Mouse (Mus musculus) hindbrain, embryonic 13.5 days (tissue): ENCODE measurements around the gene Ctnnd2. TPM values are rescaled to one million over a fixed set of nuclear protein-coding genes. Genes with fewer than 3 reads are reported as not detected.

ENCODE experiments used
- ATAC-seq: fragments of 200-750 bp; cut with Nextera tagmentation; 2 replicates; pipeline ENCODE4 v1.8.0; 2017; ENCODE audit warnings: moderate TSS enrichment; ENCODE audit not compliant: low FRiP score
- H3K27ac ChIP-seq: fragments of 300-500 bp; sonication (generic); 2 replicates; pipeline ENCODE4 v1.5.1; 2015; ENCODE audit warnings: inconsistent platforms, mild to moderate bottlenecking, moderate library complexity
- H3K27me3 ChIP-seq: fragments of 300-500 bp; sonication (generic); 2 replicates; pipeline ENCODE4 v1.6.1; 2015; ENCODE audit warnings: mild to moderate bottlenecking, inconsistent platforms
- H3K36me3 ChIP-seq: fragments of 300-500 bp; sonication (generic); 2 replicates; pipeline ENCODE4 v1.6.1; 2015; ENCODE audit warnings: mild to moderate bottlenecking, inconsistent platforms
- H3K4me1 ChIP-seq: fragments of 300-500 bp; sonication (generic); replicated peaks from 2 replicates; pipeline ENCODE4 v1.6.1; 2015; ENCODE audit warnings: inconsistent platforms
- H3K4me2 ChIP-seq: fragments of 300-500 bp; sonication (generic); 2 replicates; pipeline ENCODE4 v1.6.1; 2015; ENCODE audit warnings: inconsistent platforms, mild to moderate bottlenecking, moderate library complexity
- H3K4me3 ChIP-seq: fragments of 300-500 bp; sonication (generic); 2 replicates; pipeline ENCODE4 v1.5.1; 2015; ENCODE audit warnings: mild to moderate bottlenecking, inconsistent platforms
- H3K9ac ChIP-seq: fragments of 300-500 bp; sonication (generic); 2 replicates; pipeline ENCODE4 v1.6.1; 2015; ENCODE audit warnings: mild to moderate bottlenecking, inconsistent platforms
- H3K9me3 ChIP-seq: fragments of 300-500 bp; sonication (generic); 2 replicates; pipeline ENCODE4 v1.6.1; 2016; ENCODE audit warnings: inconsistent platforms
- WGBS: fragments of 180-500 bp; shearing (Covaris S2); methylation state at CpG from one replicate; pipeline ENCODE4 v1.1.7; 2015; 5-methylcytosine and 5-hydroxymethylcytosine counted together
- polyA plus RNA-seq: library from polyadenylated mRNA; unstranded; fragments of >200 nt; fragmentation: Nextera tagmentation; extraction: Ambion mirVana; gene quantifications from 2 replicates; pipeline ENCODE4 v1.2.1, GENCODE M21; 2015

Ctnnd2 gene
- polyA plus RNA-seq, 1 experiment from 2014 or later: 59.6 TPM

GRCm38 (mm10) chr15:30364491-30364890 lies 192.1 kb downstream of the Ctnnd2 start:
- Histone ChIP-seq H3K27me3 (no peaks in the 10 kb centered on the region), H3K27ac (no peak overlapping the region), H3K4me1 (0 out of 2 replicates have a peak, but pooled peaks cover 3% of the 10 kb centered on the region), H3K9me3 (no peaks in the 10 kb centered on the region), H3K36me3 (no peaks in the 10 kb centered on the region), H3K4me2 (no peak overlapping the region), H3K4me3 (no peak overlapping the region), H3K9ac (no peak overlapping the region)
- 89% methylated on average over 1 of the region's 1 CpGs for WGBS
- no peak for ATAC-seq

GRCm38 (mm10) chr15:30369997-30370396 lies 197.6 kb downstream of the Ctnnd2 start:
- Histone ChIP-seq H3K27ac (no peak overlapping the region), H3K4me3 (no peak overlapping the region), H3K9me3 (no peaks in the 10 kb centered on the region), H3K4me1 (peaks cover 9% of the 10 kb centered on the region; the same call in 1 of the 2 replicates), H3K4me2 (no peak overlapping the region), H3K36me3 (no peaks in the 10 kb centered on the region), H3K27me3 (no peaks in the 10 kb centered on the region), H3K9ac (no peak overlapping the region)
- ATAC-seq: no peak
- 65% methylated on average over 7 of the region's 7 CpGs for WGBS

GRCm38 (mm10) chr15:30371151-30371550 lies 198.8 kb downstream of the Ctnnd2 start:
- Histone ChIP-seq H3K27ac (no peak overlapping the region), H3K9me3 (no peaks in the 10 kb centered on the region), H3K36me3 (no peaks in the 10 kb centered on the region), H3K9ac (no peak overlapping the region), H3K4me1 (peaks cover 9% of the 10 kb centered on the region; the same call in 1 of the 2 replicates), H3K4me3 (no peak overlapping the region), H3K27me3 (no peaks in the 10 kb centered on the region), H3K4me2 (no peak overlapping the region)
- ATAC-seq: no peak
- 80% methylated on average over 2 of the region's 2 CpGs for WGBS

GRCm38 (mm10) chr15:30373654-30374215 lies 201.3 kb downstream of the Ctnnd2 start:
- peak overlapping the region; percentile 37; the same call in 1 of the 2 replicates for H3K27ac ChIP-seq
- H3K27me3 ChIP-seq: no peaks in the 10 kb centered on the region
- H3K4me1 ChIP-seq: peaks cover 9% of the 10 kb centered on the region; the same call in 1 of the 2 replicates
- ATAC-seq: no peak
- H3K9me3 ChIP-seq: no peaks in the 10 kb centered on the region
- H3K9ac ChIP-seq: no peak overlapping the region
- H3K4me2 ChIP-seq: no peak overlapping the region
- H3K36me3 ChIP-seq: no peaks in the 10 kb centered on the region
- WGBS: 85% methylated on average over 6 of the region's 6 CpGs
- no peak overlapping the region for H3K4me3 ChIP-seq

- Histone ChIP-seq H3K4me2 (no peak overlapping the region), H3K9me3 (no peaks in the 10 kb centered on the region), H3K9ac (no peak overlapping the region), H3K4me1 (peaks cover 9% of the 10 kb centered on the region; the same call in 1 of the 2 replicates), H3K27me3 (no peaks in the 10 kb centered on the region), H3K27ac (no peak overlapping the region), H3K4me3 (no peak overlapping the region), H3K36me3 (no peaks in the 10 kb centered on the region)
- WGBS: 86% methylated on average over 5 of the region's 5 CpGs
- no peak for ATAC-seq
Measured at GRCm38 (mm10) chr15:30374907-30375306, 202.5 kb downstream of the Ctnnd2 start.

- Histone ChIP-seq H3K4me2 (no peak overlapping the region), H3K4me3 (no peak overlapping the region), H3K27me3 (no peaks in the 10 kb centered on the region), H3K9ac (no peak overlapping the region), H3K4me1 (peaks cover 17% of the 10 kb centered on the region), H3K36me3 (no peaks in the 10 kb centered on the region), H3K9me3 (no peaks in the 10 kb centered on the region), H3K27ac (no peak overlapping the region)
- ATAC-seq: no peak
- WGBS: 22% methylated on average over 9 of the region's 9 CpGs
Measured at GRCm38 (mm10) chr15:30383075-30383842, 210.9 kb downstream of the Ctnnd2 start.

- WGBS: 80% methylated on average over 5 of the region's 5 CpGs
- H3K9ac ChIP-seq: no peak overlapping the region
- ATAC-seq: no peak
- no peaks in the 10 kb centered on the region for H3K9me3 ChIP-seq
- H3K27ac ChIP-seq: no peak overlapping the region
- no peak overlapping the region for H3K4me2 ChIP-seq
- no peaks in the 10 kb centered on the region for H3K27me3 ChIP-seq
- H3K36me3 ChIP-seq: no peaks in the 10 kb centered on the region
- peaks cover 17% of the 10 kb centered on the region for H3K4me1 ChIP-seq
- H3K4me3 ChIP-seq: no peak overlapping the region
Measured at GRCm38 (mm10) chr15:30384386-30384785, 212.0 kb downstream of the Ctnnd2 start.

GRCm38 (mm10) chr15:30386489-30386888 lies 214.1 kb downstream of the Ctnnd2 start:
- H3K4me1 ChIP-seq: peaks cover 17% of the 10 kb centered on the region
- no peaks in the 10 kb centered on the region for H3K9me3 ChIP-seq
- no peak overlapping the region for H3K4me2 ChIP-seq
- H3K9ac ChIP-seq: no peak overlapping the region
- no peaks in the 10 kb centered on the region for H3K36me3 ChIP-seq
- H3K4me3 ChIP-seq: no peak overlapping the region
- no peak overlapping the region for H3K27ac ChIP-seq
- H3K27me3 ChIP-seq: no peaks in the 10 kb centered on the region
- no peak for ATAC-seq

GRCm38 (mm10) chr15:30387244-30387643 lies 214.9 kb downstream of the Ctnnd2 start:
- Histone ChIP-seq H3K27ac (no peak overlapping the region), H3K4me1 (peaks cover 17% of the 10 kb centered on the region), H3K36me3 (no peaks in the 10 kb centered on the region), H3K9ac (no peak overlapping the region), H3K4me3 (no peak overlapping the region), H3K27me3 (no peaks in the 10 kb centered on the region), H3K4me2 (no peak overlapping the region), H3K9me3 (no peaks in the 10 kb centered on the region)
- 45% methylated on average over 6 of the region's 6 CpGs for WGBS
- ATAC-seq: no peak

- no peak for ATAC-seq
- Histone ChIP-seq H3K27me3 (no peaks in the 10 kb centered on the region), H3K36me3 (no peaks in the 10 kb centered on the region), H3K27ac (no peak overlapping the region), H3K4me2 (no peak overlapping the region), H3K9ac (no peak overlapping the region), H3K4me1 (peaks cover 5% of the 10 kb centered on the region; the same call in 1 of the 2 replicates), H3K9me3 (no peaks in the 10 kb centered on the region), H3K4me3 (no peak overlapping the region)
- 63% methylated on average over 4 of the region's 4 CpGs for WGBS
Measured at GRCm38 (mm10) chr15:30401111-30401510, 228.7 kb downstream of the Ctnnd2 start.

- Histone ChIP-seq H3K9me3 (no peaks in the 10 kb centered on the region), H3K4me3 (no peak overlapping the region), H3K36me3 (no peaks in the 10 kb centered on the region), H3K27ac (no peak overlapping the region), H3K9ac (no peak overlapping the region), H3K4me2 (no peak overlapping the region), H3K27me3 (no peaks in the 10 kb centered on the region), H3K4me1 (no peaks in the 10 kb centered on the region)
- ATAC-seq: no peak
- WGBS: 6% methylated on average over 1 of the region's 1 CpGs
Measured at GRCm38 (mm10) chr15:30406254-30406653, 233.9 kb downstream of the Ctnnd2 start.

GRCm38 (mm10) chr15:30423146-30423545 lies 250.8 kb downstream of the Ctnnd2 start:
- Histone ChIP-seq H3K9ac (no peak overlapping the region), H3K9me3 (no peaks in the 10 kb centered on the region), H3K36me3 (no peaks in the 10 kb centered on the region), H3K27ac (no peak overlapping the region), H3K27me3 (no peaks in the 10 kb centered on the region), H3K4me1 (0 out of 2 replicates have a peak, but pooled peaks cover 4% of the 10 kb centered on the region), H3K4me2 (no peak overlapping the region), H3K4me3 (no peak overlapping the region)
- ATAC-seq: no peak
- WGBS: 92% methylated on average over 5 of the region's 5 CpGs

GRCm38 (mm10) chr15:30424290-30424689 lies 251.9 kb downstream of the Ctnnd2 start:
- no peak overlapping the region for H3K27ac ChIP-seq
- WGBS: 62% methylated on average over 9 of the region's 9 CpGs
- ATAC-seq: no peak
- no peaks in the 10 kb centered on the region for H3K9me3 ChIP-seq
- H3K4me3 ChIP-seq: no peak overlapping the region
- 0 out of 2 replicates have a peak, but pooled peaks cover 4% of the 10 kb centered on the region for H3K4me1 ChIP-seq
- H3K9ac ChIP-seq: no peak overlapping the region
- H3K27me3 ChIP-seq: no peaks in the 10 kb centered on the region
- no peaks in the 10 kb centered on the region for H3K36me3 ChIP-seq
- H3K4me2 ChIP-seq: no peak overlapping the region
